Mouse (Mus musculus) left cerebral cortex, adult 2 months (tissue): ENCODE measurements around the gene Tagln3. TPM values are rescaled to one million over a fixed set of nuclear protein-coding genes. Genes with fewer than 3 reads are reported as not detected.
A peak's percentile ranks its signal among the peaks of the same experiment; 100 is the strongest.

Experiments used
- DNase-seq, 2 experiments: peaks; one replicate each; pipeline ENCODE4 v3.0.0; 2021 to 2022; ENCODE audit warnings: low spot score in 2 of 2, mixed read lengths in 1 of 2; ENCODE audit errors: extremely low spot score in 1 of 2
- H3K27ac ChIP-seq: fragments of 200-600 bp; 2 replicates; pipeline ENCODE4 v1.8.1; 2022
- H3K4me3 ChIP-seq: fragments of 200-600 bp; 2 replicates; pipeline ENCODE4 v1.8.1; 2022
- CTCF ChIP-seq: fragments of 200-600 bp; IDR thresholded peaks from 2 replicates; pipeline ENCODE4 v1.8.1; 2022; ENCODE audit warnings: antibody characterized with exemption, mild to moderate bottlenecking, moderate library complexity
- intact Hi-C: fragments of 180-260 bp; cut with DNase I; formaldehyde crosslinking; loops from one replicate; pipeline ENCODE4 v1.15.1; 2025
- total RNA-seq, 2 experiments: library from RNA; stranded (reverse); gene quantifications; 2 replicates each; pipeline ENCODE4 v1.2.3; 2021

The Tagln3 gene
- total RNA-seq, 2 experiments from 2014 or later = 320 to 326 TPM

GRCm38 (mm10) chr16:45756855-45757254 lies 32.4 kb upstream of the Tagln3 start:
- Histone ChIP-seq H3K4me3 (no peak overlapping the region), H3K27ac (no peak overlapping the region)
- DNase-seq = no peak
- intact Hi-C loops = loop anchor here (2.0 kb wide), 3 partner anchors 60 to 266 kb away; no protein-coding TSS in a partner anchor
- peak; percentile 93 for TF ChIP-seq CTCF

- no peak; the same call in 1 of the 2 replicates for TF ChIP-seq CTCF
- Histone ChIP-seq H3K4me3 (peak overlapping the region; percentile 88), H3K27ac (peak overlapping the region; percentile 96; the same call in 1 of the 2 replicates)
- DNase-seq = no peak
- intact Hi-C loops = no loop called here
Measured at GRCm38 (mm10) chr16:45743591-45744144, 19.3 kb upstream of the Tagln3 start.

- no peak for TF ChIP-seq CTCF
- peak; percentile 95 to 96 for DNase-seq
- Histone ChIP-seq H3K27ac (peak within 1 kb of the TSS; percentile 96), H3K4me3 (peak within 1 kb of the TSS; percentile 88)
- intact Hi-C loops = no loop called here
Measured at GRCm38 (mm10) chr16:45742615-45743476, 18.4 kb upstream of the Tagln3 start, which contains the start of gene Abhd10. Abhd10 (minus strand) TSS chr16:45742955.

- DNase-seq = no peak
- Histone ChIP-seq H3K27ac (no peak overlapping the region), H3K4me3 (no peak overlapping the region)
- intact Hi-C loops = no loop called here
- TF ChIP-seq CTCF = no peak
Measured at GRCm38 (mm10) chr16:45737880-45738279, 13.5 kb upstream of the Tagln3 start.

GRCm38 (mm10) chr16:45736724-45737123 lies 12.3 kb upstream of the Tagln3 start:
- no peak overlapping the region for H3K4me3 ChIP-seq
- no peak for DNase-seq
- no peak for TF ChIP-seq CTCF
- H3K27ac ChIP-seq = no peak overlapping the region
- intact Hi-C loops = no loop called here

GRCm38 (mm10) chr16:45729163-45729562 lies 4.8 kb upstream of the Tagln3 start:
- Histone ChIP-seq H3K27ac (peak overlapping the region; percentile 30; the same call in 1 of the 2 replicates), H3K4me3 (no peak overlapping the region)
- no peak for DNase-seq
- no peak for TF ChIP-seq CTCF
- intact Hi-C loops = no loop called here

GRCm38 (mm10) chr16:45724742-45725102 lies 314 bp upstream of the Tagln3 start:
- intact Hi-C loops = loop anchor here (5.0 kb wide), 1 partner anchor 317 kb away; the partner anchor contains the start of gene Cd200
- Histone ChIP-seq H3K4me3 (peak overlapping the region; percentile 75), H3K27ac (peak overlapping the region; percentile 97)
- no peak for TF ChIP-seq CTCF
- no peak for DNase-seq

- DNase-seq = no peak
- intact Hi-C loops = loop anchor here (2.0 to 5.0 kb wide), 2 partner anchors 37 to 316 kb away; partner anchors contain the start of gene Cd200
- peak overlapping the region; percentile 97 for H3K27ac ChIP-seq
- no peak for TF ChIP-seq CTCF
- H3K4me3 ChIP-seq = peak overlapping the region; percentile 75
Measured at GRCm38 (mm10) chr16:45723172-45723901, 1.1 kb downstream of the Tagln3 start.

- intact Hi-C loops = loop anchor here (2.0 to 5.0 kb wide), 2 partner anchors 36 to 315 kb away; partner anchors contain the start of gene Cd200
- Histone ChIP-seq H3K4me3 (peak overlapping the region; percentile 75), H3K27ac (peak overlapping the region; percentile 97)
- no peak for DNase-seq
- no peak for TF ChIP-seq CTCF
Measured at GRCm38 (mm10) chr16:45722460-45722951, 1.9 kb downstream of the Tagln3 start.

GRCm38 (mm10) chr16:45720022-45720630 lies 4.3 kb downstream of the Tagln3 start:
- no peak for TF ChIP-seq CTCF
- DNase-seq = no peak
- H3K27ac ChIP-seq = peak overlapping the region; percentile 45; the same call in 1 of the 2 replicates
- intact Hi-C loops = loop anchor here (5.0 kb wide), 1 partner anchor 313 kb away; the partner anchor contains the start of gene Cd200
- H3K4me3 ChIP-seq = no peak overlapping the region

GRCm38 (mm10) chr16:45718296-45718695 lies 6.1 kb downstream of the Tagln3 start:
- intact Hi-C loops = no loop called here
- Histone ChIP-seq H3K4me3 (no peak overlapping the region), H3K27ac (no peak overlapping the region)
- no peak for DNase-seq
- TF ChIP-seq CTCF = no peak
